Mouse (Mus musculus): ENCODE measurements around the gene Phactr4. TPM values are rescaled to one million over a fixed set of nuclear protein-coding genes. Genes with fewer than 3 reads are reported as not detected.

Gene Phactr4
- polyA plus RNA-seq, 1 experiment from 2014 or later: 7.6 TPM

- H3K4me2 ChIP-seq (ENCODE audit: low read depth, low read length): no peak overlapping the region
- no peaks in the 10 kb centered on the region for H3K9me3 ChIP-seq (ENCODE audit: control insufficient read depth, low read length)
- no peak overlapping the region for H3K9ac ChIP-seq (replicated peaks; ENCODE audit: low read depth, low read length)
- WGBS: 78% methylated on average over 5 of the region's 5 CpGs
- H3K27me3 ChIP-seq (ENCODE audit: control insufficient read depth, insufficient read depth, low read length): no peaks in the 10 kb centered on the region
- no peak overlapping the region for H3K4me3 ChIP-seq (ENCODE audit: low read depth, low read length)
- no peak overlapping the region for H3K27ac ChIP-seq (ENCODE audit: low read depth, low read length)
- ATAC-seq (ENCODE audit: low read depth): no peak
- no peaks in the 10 kb centered on the region; the same call in 1 of the 2 replicates for H3K36me3 ChIP-seq (ENCODE audit: control insufficient read depth, insufficient read depth, low read length)
- no peaks in the 10 kb centered on the region for H3K4me1 ChIP-seq (ENCODE audit: control insufficient read depth, insufficient read depth, low read length)
Observed at GRCm38 (mm10) chr4:132387617-132388016, 34.7 kb downstream of the Phactr4 start.

- Histone ChIP-seq H3K9me3 (ENCODE audit: control insufficient read depth, low read length) (no peaks in the 10 kb centered on the region), H3K4me2 (ENCODE audit: low read depth, low read length) (no peak overlapping the region), H3K4me3 (ENCODE audit: low read depth, low read length) (no peak overlapping the region), H3K36me3 (ENCODE audit: control insufficient read depth, insufficient read depth, low read length) (no peaks in the 10 kb centered on the region; the same call in 1 of the 2 replicates), H3K27ac (ENCODE audit: low read depth, low read length) (no peak overlapping the region), H3K27me3 (ENCODE audit: control insufficient read depth, insufficient read depth, low read length) (no peaks in the 10 kb centered on the region), H3K9ac (replicated peaks; ENCODE audit: low read depth, low read length) (no peak overlapping the region), H3K4me1 (ENCODE audit: control insufficient read depth, insufficient read depth, low read length) (no peaks in the 10 kb centered on the region)
- ATAC-seq (ENCODE audit: low read depth): no peak
- WGBS: 78% methylated on average over 7 of the region's 7 CpGs
Observed at GRCm38 (mm10) chr4:132386846-132387245, 35.4 kb downstream of the Phactr4 start.

- H3K4me1 ChIP-seq (ENCODE audit: control insufficient read depth, insufficient read depth, low read length): no peaks in the 10 kb centered on the region
- no peaks in the 10 kb centered on the region for H3K27me3 ChIP-seq (ENCODE audit: control insufficient read depth, insufficient read depth, low read length)
- ATAC-seq (ENCODE audit: low read depth): no peak
- H3K36me3 ChIP-seq (ENCODE audit: control insufficient read depth, insufficient read depth, low read length): no peaks in the 10 kb centered on the region; the same call in 1 of the 2 replicates
- no peaks in the 10 kb centered on the region for H3K9me3 ChIP-seq (ENCODE audit: control insufficient read depth, low read length)
- WGBS: 63% methylated on average over 8 of the region's 8 CpGs
- H3K9ac ChIP-seq (replicated peaks; ENCODE audit: low read depth, low read length): no peak overlapping the region
- H3K4me2 ChIP-seq (ENCODE audit: low read depth, low read length): no peak overlapping the region
- H3K27ac ChIP-seq (ENCODE audit: low read depth, low read length): no peak overlapping the region
- no peak overlapping the region for H3K4me3 ChIP-seq (ENCODE audit: low read depth, low read length)
Observed at GRCm38 (mm10) chr4:132385771-132386410, 36.4 kb downstream of the Phactr4 start.

- no peak overlapping the region for H3K4me2 ChIP-seq (ENCODE audit: low read depth, low read length)
- H3K27ac ChIP-seq (ENCODE audit: low read depth, low read length): no peak overlapping the region
- no peaks in the 10 kb centered on the region for H3K4me1 ChIP-seq (ENCODE audit: control insufficient read depth, insufficient read depth, low read length)
- no peak for ATAC-seq (ENCODE audit: low read depth)
- H3K9me3 ChIP-seq (ENCODE audit: control insufficient read depth, low read length): no peaks in the 10 kb centered on the region
- H3K9ac ChIP-seq (replicated peaks; ENCODE audit: low read depth, low read length): no peak overlapping the region
- no peaks in the 10 kb centered on the region for H3K27me3 ChIP-seq (ENCODE audit: control insufficient read depth, insufficient read depth, low read length)
- H3K4me3 ChIP-seq (ENCODE audit: low read depth, low read length): no peak overlapping the region
- WGBS: 94% methylated on average over 3 of the region's 3 CpGs
- H3K36me3 ChIP-seq (ENCODE audit: control insufficient read depth, insufficient read depth, low read length): no peaks in the 10 kb centered on the region; the same call in 1 of the 2 replicates
Observed at GRCm38 (mm10) chr4:132383455-132383854, 38.8 kb downstream of the Phactr4 start.

GRCm38 (mm10) chr4:132382296-132382695 is 40.0 kb downstream of the Phactr4 start:
- no peak overlapping the region for H3K4me3 ChIP-seq (ENCODE audit: low read depth, low read length)
- no peaks in the 10 kb centered on the region for H3K27me3 ChIP-seq (ENCODE audit: control insufficient read depth, insufficient read depth, low read length)
- no peak for ATAC-seq (ENCODE audit: low read depth)
- no peaks in the 10 kb centered on the region for H3K9me3 ChIP-seq (ENCODE audit: control insufficient read depth, low read length)
- 97% methylated on average over 4 of the region's 4 CpGs for WGBS
- H3K4me2 ChIP-seq (ENCODE audit: low read depth, low read length): no peak overlapping the region
- H3K36me3 ChIP-seq (ENCODE audit: control insufficient read depth, insufficient read depth, low read length): no peaks in the 10 kb centered on the region; the same call in 1 of the 2 replicates
- no peak overlapping the region for H3K27ac ChIP-seq (ENCODE audit: low read depth, low read length)
- no peak overlapping the region for H3K9ac ChIP-seq (replicated peaks; ENCODE audit: low read depth, low read length)
- H3K4me1 ChIP-seq (ENCODE audit: control insufficient read depth, insufficient read depth, low read length): no peaks in the 10 kb centered on the region

- Histone ChIP-seq H3K27me3 (ENCODE audit: control insufficient read depth, insufficient read depth, low read length) (no peaks in the 10 kb centered on the region), H3K4me1 (ENCODE audit: control insufficient read depth, insufficient read depth, low read length) (no peaks in the 10 kb centered on the region), H3K27ac (ENCODE audit: low read depth, low read length) (no peak overlapping the region), H3K9me3 (ENCODE audit: control insufficient read depth, low read length) (no peaks in the 10 kb centered on the region), H3K4me3 (ENCODE audit: low read depth, low read length) (no peak overlapping the region), H3K36me3 (ENCODE audit: control insufficient read depth, insufficient read depth, low read length) (no peaks in the 10 kb centered on the region; the same call in 1 of the 2 replicates), H3K9ac (replicated peaks; ENCODE audit: low read depth, low read length) (no peak overlapping the region), H3K4me2 (ENCODE audit: low read depth, low read length) (no peak overlapping the region)
- ATAC-seq (ENCODE audit: low read depth): no peak
- WGBS: 94% methylated on average over 2 of the region's 2 CpGs
Observed at GRCm38 (mm10) chr4:132380965-132381616, 41.2 kb downstream of the Phactr4 start.

GRCm38 (mm10) chr4:132373820-132374219 is 48.5 kb downstream of the Phactr4 start:
- H3K27ac ChIP-seq (ENCODE audit: low read depth, low read length): no peak overlapping the region
- H3K36me3 ChIP-seq (ENCODE audit: control insufficient read depth, insufficient read depth, low read length): peaks cover 23% of the 10 kb centered on the region
- 100% methylated on average over 1 of the region's 1 CpGs for WGBS
- no peak overlapping the region for H3K4me3 ChIP-seq (ENCODE audit: low read depth, low read length)
- H3K4me1 ChIP-seq (ENCODE audit: control insufficient read depth, insufficient read depth, low read length): no peaks in the 10 kb centered on the region
- H3K9me3 ChIP-seq (ENCODE audit: control insufficient read depth, low read length): no peaks in the 10 kb centered on the region
- H3K9ac ChIP-seq (replicated peaks; ENCODE audit: low read depth, low read length): no peak overlapping the region
- H3K4me2 ChIP-seq (ENCODE audit: low read depth, low read length): no peak overlapping the region
- no peak for ATAC-seq (ENCODE audit: low read depth)
- no peaks in the 10 kb centered on the region for H3K27me3 ChIP-seq (ENCODE audit: control insufficient read depth, insufficient read depth, low read length)

- Histone ChIP-seq H3K9ac (replicated peaks; ENCODE audit: low read depth, low read length) (no peak overlapping the region), H3K4me3 (ENCODE audit: low read depth, low read length) (no peak overlapping the region), H3K36me3 (ENCODE audit: control insufficient read depth, insufficient read depth, low read length) (peaks cover 42% of the 10 kb centered on the region), H3K4me1 (ENCODE audit: control insufficient read depth, insufficient read depth, low read length) (no peaks in the 10 kb centered on the region), H3K4me2 (ENCODE audit: low read depth, low read length) (no peak overlapping the region), H3K27me3 (ENCODE audit: control insufficient read depth, insufficient read depth, low read length) (no peaks in the 10 kb centered on the region), H3K27ac (ENCODE audit: low read depth, low read length) (no peak overlapping the region), H3K9me3 (ENCODE audit: control insufficient read depth, low read length) (no peaks in the 10 kb centered on the region)
- ATAC-seq (ENCODE audit: low read depth): no peak
- 84% methylated on average over 8 of the region's 8 CpGs for WGBS
Observed at GRCm38 (mm10) chr4:132369953-132370750, 52.1 kb downstream of the Phactr4 start.
